Mouse (Mus musculus): ENCODE results near the gene Rusc1.

Rusc1 gene

GRCm38 (mm10) chr3:89102495-89103290 lies 9.6 kb upstream of the Rusc1 start:
- TF ChIP-seq GATA4 (IDR thresholded peaks at IDR 0.05; ENCODE audit: insufficient replicate concordance, low read length) = no peak

GRCm38 (mm10) chr3:89101812-89102494 lies 8.8 kb upstream of the Rusc1 start, which contains the start of gene Fdps:
Fdps (minus strand) TSS chr3:89101959.
- TF ChIP-seq GATA4 (IDR thresholded peaks at IDR 0.05; ENCODE audit: insufficient replicate concordance, low read length) = no peak

DNA sequence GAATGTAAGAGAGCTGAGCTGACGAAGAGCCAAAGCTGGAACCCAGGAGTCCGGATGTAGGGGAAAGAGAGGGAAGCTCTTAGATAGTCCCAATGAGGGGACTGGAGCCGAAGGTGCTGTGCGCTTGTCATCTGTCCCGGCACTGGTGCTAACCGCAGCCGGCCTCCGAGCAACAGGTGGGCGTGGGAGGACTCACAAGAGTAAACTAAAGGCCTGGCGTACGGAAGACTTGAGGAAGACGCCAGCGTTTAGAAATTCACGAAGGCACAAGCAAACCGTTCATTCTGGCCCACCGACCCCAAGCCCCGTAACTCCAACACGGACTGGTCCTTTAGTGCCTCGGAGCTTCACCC lies 8.3 kb upstream of the Rusc1 start:
- TF ChIP-seq GATA4 (IDR thresholded peaks at IDR 0.05; ENCODE audit: insufficient replicate concordance, low read length) = no peak

- no peak for TF ChIP-seq GATA4 (IDR thresholded peaks at IDR 0.05; ENCODE audit: insufficient replicate concordance, low read length)
Observed at GRCm38 (mm10) chr3:89100811-89101210, 7.7 kb upstream of the Rusc1 start, which contains the start of gene Gm43738. Gm43738 (minus strand) TSS chr3:89101099.

DNA sequence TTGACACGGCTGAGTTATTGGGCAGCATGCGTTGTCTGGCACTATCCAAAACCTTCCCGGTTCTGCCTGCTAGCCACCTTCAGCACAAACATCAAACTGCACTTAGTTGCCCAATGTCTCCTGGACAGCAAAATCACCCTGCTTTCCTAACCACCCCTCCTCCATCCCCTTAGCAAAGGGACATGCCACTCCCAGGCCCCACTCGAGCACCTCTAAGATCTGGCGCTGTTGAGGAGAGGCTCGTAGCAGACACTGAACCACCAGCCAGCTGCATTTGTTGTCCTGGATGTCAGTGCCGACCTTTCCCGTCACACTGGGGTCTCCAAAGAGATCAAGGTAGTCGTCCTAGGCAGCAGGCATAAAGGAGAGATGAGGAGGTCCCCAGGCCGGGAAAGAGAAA lies 910 bp upstream of the Rusc1 start:
- no peak for TF ChIP-seq GATA4 (IDR thresholded peaks at IDR 0.05; ENCODE audit: insufficient replicate concordance, low read length)

DNA sequence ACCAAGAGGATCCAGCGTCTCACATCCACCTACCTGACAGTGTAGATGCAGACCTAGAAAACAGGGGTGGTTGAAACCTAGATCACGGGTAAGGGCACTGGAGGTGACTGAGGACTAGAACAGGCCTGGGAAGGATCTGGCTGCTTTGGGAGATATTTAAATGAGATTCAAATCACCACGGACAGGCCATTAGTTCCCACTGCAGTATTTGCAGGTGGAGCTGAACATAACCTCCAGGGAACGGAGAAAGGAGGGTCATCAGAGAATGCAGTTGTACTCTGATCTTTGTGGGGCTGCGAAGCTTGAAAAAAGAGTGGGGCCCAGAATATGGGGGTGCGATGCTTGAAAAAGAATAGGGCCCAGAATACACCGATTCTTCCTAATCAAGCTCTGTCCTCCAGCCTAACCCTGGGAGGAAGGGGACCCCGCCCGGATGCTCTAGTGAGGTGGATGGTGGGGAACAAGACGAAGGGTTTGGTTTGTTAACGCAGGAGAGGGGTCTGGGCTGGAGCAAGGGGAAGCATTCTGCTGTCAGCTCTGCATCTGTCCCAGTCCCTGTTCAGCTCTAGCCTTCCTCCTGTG lies 511 bp downstream of the Rusc1 start:
- TF ChIP-seq GATA4 (IDR thresholded peaks at IDR 0.05; ENCODE audit: insufficient replicate concordance, low read length) = no peak

DNA sequence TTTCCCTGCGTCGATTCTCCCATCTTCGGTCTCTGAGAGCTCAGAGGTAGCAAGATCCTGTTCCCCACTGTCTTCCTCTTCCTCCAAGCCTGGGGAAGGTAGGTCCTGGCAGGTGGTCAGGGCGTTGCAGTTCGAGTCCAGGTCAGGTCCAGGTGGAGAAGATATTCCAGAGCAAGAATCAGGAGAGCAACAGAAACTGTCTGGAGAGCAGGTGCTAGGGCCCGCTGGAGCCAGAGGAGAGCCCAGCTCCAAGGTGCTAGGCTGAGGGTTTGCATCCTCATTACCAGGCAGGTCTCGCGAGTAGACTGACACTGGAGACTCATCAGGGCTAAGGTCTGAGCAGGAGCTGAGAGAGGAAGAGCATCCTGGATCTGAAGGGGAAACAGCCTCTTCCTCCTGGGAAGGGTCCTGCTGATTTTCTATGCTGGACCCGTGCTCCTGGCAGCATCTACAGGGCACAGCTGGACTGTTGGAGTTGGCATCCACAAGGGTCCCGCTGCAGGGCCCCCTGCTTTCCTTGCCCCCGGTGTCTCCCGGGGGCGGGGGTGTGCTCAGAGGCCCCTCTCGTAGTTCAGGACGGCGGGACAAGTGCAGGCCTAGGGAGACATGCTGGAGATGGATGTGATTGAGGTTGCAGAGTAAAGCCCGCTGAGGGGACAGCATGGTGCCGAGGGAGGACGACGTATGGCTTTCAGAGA lies 1.2 kb downstream of the Rusc1 start:
- no peak for TF ChIP-seq GATA4 (IDR thresholded peaks at IDR 0.05; ENCODE audit: insufficient replicate concordance, low read length)

DNA sequence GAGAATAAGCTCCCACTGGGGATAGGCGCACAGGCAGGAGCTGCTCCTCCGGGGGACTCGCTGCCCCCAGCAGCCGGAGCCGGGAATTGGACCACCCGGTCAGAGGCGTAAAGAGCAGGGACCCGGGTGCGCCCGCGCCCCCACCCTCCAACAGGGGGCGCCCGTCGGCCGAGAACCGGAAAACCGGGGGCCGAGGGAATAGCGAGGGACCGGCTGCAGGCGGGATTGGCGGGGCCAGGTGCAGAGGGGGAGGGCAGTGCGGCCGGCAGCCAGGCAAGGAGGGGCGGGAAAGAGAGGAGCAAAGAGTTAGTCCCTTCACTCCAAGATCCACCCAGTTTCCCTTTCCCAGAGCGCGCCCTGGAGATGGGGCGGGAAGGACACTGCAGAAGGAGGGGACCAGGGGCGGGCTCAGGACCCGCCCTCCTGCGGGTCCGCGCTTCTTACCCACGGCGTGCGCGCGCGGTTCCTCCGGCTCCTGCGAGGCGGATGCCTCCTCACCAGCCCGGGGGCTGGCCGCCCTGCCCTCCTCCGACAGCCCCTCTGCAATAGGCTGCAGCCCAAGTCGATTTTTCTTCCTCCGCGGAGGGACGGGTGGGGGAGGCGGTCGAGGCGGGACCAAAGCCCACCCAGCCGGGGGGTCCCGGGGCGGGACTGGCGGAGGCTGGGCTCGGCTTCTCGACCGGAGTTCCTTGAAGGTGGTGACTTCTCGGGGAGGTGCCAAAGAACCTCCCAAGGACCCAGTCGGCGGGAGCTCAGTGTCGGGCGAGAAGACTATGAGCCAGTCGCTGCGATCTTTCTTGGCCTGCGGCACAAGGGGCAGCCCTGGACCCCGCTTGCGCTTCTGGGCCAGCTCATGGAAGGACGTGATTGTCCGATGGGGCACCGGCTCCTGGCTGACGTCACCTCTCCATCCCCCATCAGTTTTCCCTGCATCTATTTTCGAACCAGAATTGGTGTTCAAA lies 2.1 kb downstream of the Rusc1 start:
- no peak for TF ChIP-seq GATA4 (IDR thresholded peaks at IDR 0.05; ENCODE audit: insufficient replicate concordance, low read length)

GRCm38 (mm10) chr3:89089882-89090591 lies 3.1 kb downstream of the Rusc1 start:
- TF ChIP-seq GATA4 (IDR thresholded peaks at IDR 0.05; ENCODE audit: insufficient replicate concordance, low read length) = no peak

- TF ChIP-seq GATA4 (IDR thresholded peaks at IDR 0.05; ENCODE audit: insufficient replicate concordance, low read length) = no peak
Observed at GRCm38 (mm10) chr3:89088974-89089373, 4.1 kb downstream of the Rusc1 start.

DNA sequence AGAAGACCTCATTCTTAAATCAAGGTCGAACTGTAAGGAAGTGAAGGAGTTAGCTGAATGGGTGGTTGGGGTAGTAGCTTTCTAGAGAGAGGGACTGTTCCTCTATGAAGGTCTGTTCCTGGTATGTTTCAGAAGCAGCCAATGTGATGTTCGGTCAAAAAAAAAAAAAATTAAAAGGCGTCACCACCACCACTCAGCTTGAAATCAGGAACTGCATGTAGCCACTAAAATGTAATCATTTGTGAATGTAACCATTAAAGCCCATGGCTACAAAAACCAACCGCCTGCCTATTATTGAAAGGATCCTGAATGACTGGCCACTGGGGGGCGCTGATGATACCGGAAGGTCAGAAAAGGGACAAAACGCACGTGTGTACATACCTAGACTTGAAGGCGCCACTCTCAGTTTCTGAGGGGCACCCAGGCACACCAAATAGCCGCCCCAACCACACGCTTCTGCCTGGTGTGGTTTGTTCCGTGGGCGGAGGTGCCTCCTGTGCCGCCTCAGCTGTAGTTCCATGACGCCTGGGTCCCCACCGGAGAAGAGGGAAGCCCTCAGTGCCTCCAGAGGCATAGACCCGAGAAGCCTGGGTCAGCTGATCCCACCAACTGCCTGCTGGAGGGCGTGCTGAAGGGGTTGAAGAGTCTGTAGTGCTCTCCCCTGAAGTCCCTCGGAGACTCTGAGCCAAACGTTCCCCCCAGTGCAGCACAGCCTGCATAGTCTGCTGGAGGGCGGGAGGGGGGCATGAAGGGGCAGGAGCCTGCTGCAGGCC lies 5.6 kb downstream of the Rusc1 start:
- TF ChIP-seq GATA4 (IDR thresholded peaks at IDR 0.05; ENCODE audit: insufficient replicate concordance, low read length) = no peak

DNA sequence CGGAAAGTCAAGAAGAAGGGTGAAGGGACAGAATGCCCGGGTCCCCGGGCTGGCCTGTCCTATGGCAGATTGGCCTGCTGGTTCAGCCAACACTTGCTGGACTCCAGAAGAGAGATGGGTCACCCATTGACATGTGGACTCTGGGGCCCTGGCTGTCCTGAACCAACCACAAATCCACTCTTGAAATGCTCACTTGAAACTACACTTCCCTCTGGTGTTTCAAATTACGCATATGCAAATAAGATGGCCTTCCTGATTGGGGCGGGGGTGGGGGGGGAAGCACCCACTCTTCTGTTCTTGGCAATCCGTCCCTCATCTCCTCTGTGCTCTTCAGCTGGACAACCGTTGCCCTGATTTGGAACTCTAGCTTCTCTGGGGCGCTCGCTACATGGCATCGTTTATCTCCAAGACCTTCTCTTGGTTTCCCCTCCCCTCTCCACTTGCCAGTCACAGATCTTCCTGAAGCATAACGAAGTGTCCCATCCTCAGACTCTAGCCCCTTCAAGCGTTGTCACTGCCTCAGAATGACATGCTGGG lies 8.4 kb downstream of the Rusc1 start:
- TF ChIP-seq GATA4 (IDR thresholded peaks at IDR 0.05; ENCODE audit: insufficient replicate concordance, low read length) = no peak

- TF ChIP-seq GATA4 (IDR thresholded peaks at IDR 0.05; ENCODE audit: insufficient replicate concordance, low read length) = no peak
Observed at GRCm38 (mm10) chr3:89084133-89084532, 9.0 kb downstream of the Rusc1 start.

Data from liver, adult (tissue).